ENCODE assay signal across 22 mouse cellular contexts in the genomic region with DNA sequence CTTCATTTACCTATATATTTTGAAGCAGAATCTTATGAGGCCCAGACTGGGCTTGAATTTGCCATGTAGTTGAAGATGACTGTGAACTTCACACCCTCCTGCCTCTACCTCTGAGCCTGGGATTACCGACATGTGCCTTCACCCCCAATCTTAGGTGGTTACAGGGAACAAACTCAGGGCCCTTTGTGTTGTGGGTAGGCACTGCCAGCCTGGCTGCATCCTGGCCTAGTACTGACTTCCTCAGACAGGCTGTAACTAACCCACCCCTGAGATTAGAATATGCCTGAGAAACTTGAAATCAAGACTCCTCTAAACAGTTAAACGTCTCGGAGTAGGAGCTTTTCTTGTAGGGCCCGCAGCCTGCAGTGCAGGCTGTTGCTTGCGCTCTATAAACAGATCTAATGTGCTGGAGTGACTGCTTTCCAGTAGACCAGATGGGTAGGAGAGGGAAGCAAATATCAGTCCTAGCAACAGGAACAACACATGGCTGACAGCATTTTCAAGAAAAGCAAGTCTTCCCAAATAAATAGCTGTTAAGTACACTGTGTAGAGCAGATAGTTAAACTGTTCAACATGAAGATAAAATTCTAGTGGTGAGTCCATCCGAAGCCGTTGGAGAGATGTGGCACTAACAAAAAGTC. TPM values are rescaled to one million over a fixed set of nuclear protein-coding genes. Genes with fewer than 3 reads are reported as not detected.
DNase-seq lines count a peak whose midpoint lies in the region; ATAC-seq and TF ChIP-seq lines count a peak whose summit lies in the region.
"Had no signal": no experiment of that assay in that cellular context is flagged by ENCODE, and none has a peak within 500 bp of the region (broad histone marks: within the 10 kb centered on the region; RNA-seq: fewer than 3 reads in every experiment).

No protein-coding gene starts in this region.

- H3K4me3 ChIP-seq in forebrain, embryonic 15.5 days: no peak overlapping the region
- no peak overlapping the region for H3K4me3 ChIP-seq in forebrain, embryonic 12.5 days (replicated peaks)
- H3K4me3 ChIP-seq in left cerebral cortex, adult 2 months: no peak overlapping the region
- H3K4me3 ChIP-seq in olfactory bulb, adult 2 months (ENCODE audit: insufficient read depth, low read depth, low read length): no peak overlapping the region
- H3K4me3 ChIP-seq: embryonic facial prominence, embryonic 15.5 days; gastrocnemius, adult 2 months; heart, embryonic 10.5 days; hindbrain, embryonic 13.5 days; limb, embryonic 15.5 days; liver, embryonic 15.5 days; megakaryocyte, embryonic 14.5 days had no signal

- H3K9me3 ChIP-seq in forebrain, embryonic 15.5 days: no peaks in the 10 kb centered on the region
- no peaks in the 10 kb centered on the region for H3K9me3 ChIP-seq in forebrain, embryonic 12.5 days
- H3K9me3 ChIP-seq: embryonic facial prominence, embryonic 15.5 days; heart, embryonic 10.5 days; hindbrain, embryonic 13.5 days; limb, embryonic 15.5 days; liver, embryonic 15.5 days; megakaryocyte, embryonic 14.5 days had no signal

- peak overlapping the region; percentile 35; the same call in 1 of the 2 replicates for H3K27ac ChIP-seq in forebrain, embryonic 15.5 days (replicated peaks)
- no peak overlapping the region for H3K27ac ChIP-seq in forebrain, embryonic 12.5 days
- H3K27ac ChIP-seq in left cerebral cortex, adult 2 months: peak overlapping the region; percentile 50; the same call in 1 of the 2 replicates
- H3K27ac ChIP-seq in olfactory bulb, adult 2 months (ENCODE audit: insufficient read depth, low read depth, low read length): 0 out of 2 replicates have a peak overlapping the region, but pooled peaks have one; percentile 55
- H3K27ac ChIP-seq: embryonic facial prominence, embryonic 15.5 days; gastrocnemius, adult 2 months; heart, embryonic 10.5 days; hindbrain, embryonic 13.5 days; limb, embryonic 15.5 days; liver, embryonic 15.5 days had no signal

- peak; percentile 78 for ATAC-seq in forebrain, embryonic 15.5 days (replicated peaks)
- ATAC-seq in forebrain, embryonic 12.5 days (ENCODE audit: low FRiP score): no peak
- ATAC-seq: inflammation-experienced regulatory T-cells, adult 6 months; lung, postnatal 0 days had no signal

- no peak for DNase-seq in left cerebral cortex, adult 2 months (ENCODE audit: extremely low spot score in 1 of 2, low spot score in 2 of 2)
- no peak for DNase-seq in left cerebral cortex, postnatal 10 days (ENCODE audit: extremely low spot score in 1 of 2, low spot score in 2 of 2)
- peak; percentile 64 for DNase-seq in thymus, postnatal 4 days
- DNase-seq in cerebellum, postnatal 10 days: no peak
- no peak for DNase-seq in MN1 (ENCODE audit: low spot score)
- DNase-seq: cerebellum, adult 9-10 months; gastrocnemius, adult 2 months; heart, postnatal 10 days; kidney, adult 2 months; kidney, postnatal 10 days had no signal

- no peak for TF ChIP-seq POLR2A in olfactory bulb, adult 2 months (IDR thresholded peaks at IDR 0.05; ENCODE audit: insufficient read depth, low read depth, low read length)

- no peak overlapping the region for H3K4me2 ChIP-seq in forebrain, embryonic 15.5 days (replicated peaks)
- no peak overlapping the region for H3K4me2 ChIP-seq in forebrain, embryonic 12.5 days
- H3K4me2 ChIP-seq: embryonic facial prominence, embryonic 15.5 days; hindbrain, embryonic 13.5 days; limb, embryonic 15.5 days; liver, embryonic 15.5 days had no signal

- intact Hi-C loops in left cerebral cortex, adult 2 months (cut with DNase I): no loop called here
- intact Hi-C loops in left cerebral cortex, postnatal 10 days (cut with DNase I): no loop called here

- H3K36me3 ChIP-seq in forebrain, embryonic 15.5 days: peaks cover 32% of the 10 kb centered on the region
- peaks cover 44% of the 10 kb centered on the region for H3K36me3 ChIP-seq in forebrain, embryonic 12.5 days (replicated peaks)

- peaks cover 7% of the 10 kb centered on the region for H3K4me1 ChIP-seq in forebrain, embryonic 15.5 days
- H3K4me1 ChIP-seq in forebrain, embryonic 12.5 days: no peaks in the 10 kb centered on the region
- H3K4me1 ChIP-seq in olfactory bulb, adult 2 months (ENCODE audit: control insufficient read depth, insufficient read depth, low read length): peaks cover 2% of the 10 kb centered on the region
- H3K4me1 ChIP-seq: embryonic facial prominence, embryonic 15.5 days; heart, embryonic 10.5 days; hindbrain, embryonic 13.5 days; limb, embryonic 15.5 days; megakaryocyte, embryonic 14.5 days had no signal

- 78% methylated on average over 7 of the region's 7 CpGs for WGBS in forebrain, embryonic 15.5 days
- 95% methylated on average over 7 of the region's 7 CpGs for WGBS in forebrain, embryonic 12.5 days
- 64% methylated on average over 7 of the region's 7 CpGs for WGBS in olfactory bulb, adult 2 months

- no peak overlapping the region for H3K9ac ChIP-seq in forebrain, embryonic 15.5 days (replicated peaks)
- no peak overlapping the region for H3K9ac ChIP-seq in forebrain, embryonic 12.5 days
- H3K9ac ChIP-seq: embryonic facial prominence, embryonic 15.5 days; hindbrain, embryonic 13.5 days; limb, embryonic 15.5 days; liver, embryonic 15.5 days had no signal

- no peak for TF ChIP-seq CTCF in left cerebral cortex, adult 2 months (IDR thresholded peaks at IDR 0.05)
- no peak for TF ChIP-seq CTCF in olfactory bulb, adult 2 months (IDR thresholded peaks at IDR 0.05; ENCODE audit: insufficient read depth, low read depth, low read length)

- H3K27me3 ChIP-seq in forebrain, embryonic 15.5 days: no peaks in the 10 kb centered on the region
- no peaks in the 10 kb centered on the region for H3K27me3 ChIP-seq in forebrain, embryonic 12.5 days
- H3K27me3 ChIP-seq: CH12.LX; embryonic facial prominence, embryonic 15.5 days; hindbrain, embryonic 13.5 days; limb, embryonic 15.5 days; liver, embryonic 15.5 days; megakaryocyte, embryonic 14.5 days had no signal

RNA-seq across cellular contexts. Expression of a gene that starts 15.7 kb away (rescaled TPM):
- 7.6 and 9.7 TPM in 2 replicates for polyA plus RNA-seq in forebrain, embryonic 15.5 days (2015; fragmentation: Nextera tagmentation; extraction: Ambion mirVana)
- polyA plus RNA-seq in forebrain, embryonic 12.5 days (2016; fragmentation: Nextera tagmentation; extraction: Ambion mirVana): 3.9 and 5.6 TPM in 2 replicates
- total RNA-seq in left cerebral cortex, adult 2 months (2021): 10 to 100 TPM; 22.3 to 23.6 TPM
- total RNA-seq in left cerebral cortex, postnatal 10 days (2021): 10 to 100 TPM; 22.4 to 24.4 TPM
- not detected in 2 replicates for polyA plus RNA-seq in olfactory bulb, adult 2 months (2012; ENCODE audit: insufficient read depth, insufficient read length, low replicate concordance, missing spikeins)

RNA-seq across cellular contexts. Expression of a gene that starts 26.0 kb away (rescaled TPM):
- polyA plus RNA-seq in forebrain, embryonic 15.5 days (2015; fragmentation: Nextera tagmentation; extraction: Ambion mirVana): 203 and 204 TPM in 2 replicates
- 216 and 226 TPM in 2 replicates for polyA plus RNA-seq in forebrain, embryonic 12.5 days (2016; fragmentation: Nextera tagmentation; extraction: Ambion mirVana)
- total RNA-seq in left cerebral cortex, adult 2 months (2021): 10 to 100 TPM; 82.2 to 84.6 TPM
- 10 to 100 TPM; 72.0 to 78.5 TPM for total RNA-seq in left cerebral cortex, postnatal 10 days (2021)
- polyA plus RNA-seq in olfactory bulb, adult 2 months (2012; ENCODE audit: insufficient read depth, insufficient read length, low replicate concordance, missing spikeins): not detected in 2 replicates

Comparison
In these comparisons a context has a peak if more than half of its experiments do, and no peak if none do; other contexts are left out.
1. RNA of a gene that starts 15.7 kb away (polyA plus RNA-seq): not detected in olfactory bulb, adult 2 months; 7.6 to 9.7 TPM in forebrain, embryonic 15.5 days and 3.9 to 5.6 TPM in forebrain, embryonic 12.5 days; every median in the first group is over 10 times any median in the second.